Mouse (Mus musculus) MN1 (cell line): ENCODE data around the gene Zbed4.
"Not testable (repeated sequence)": the region's sequence is repeated elsewhere in the genome, so short reads cannot be mapped to it uniquely, and the experiment has no call there.

Experiments used
- DNase-seq: peaks from one replicate; pipeline ENCODE4 v3.0.0-alpha.2; 2016; ENCODE audit warnings: low spot score

Zbed4 gene

GRCm38 (mm10) chr15:88751564-88752402, at the start of gene Zbed4:
Gene Zbed4 (plus strand): TSS chr15:88751660.
- DNase-seq: peak; percentile 79

GRCm38 (mm10) chr15:88702501-88702900, 49.0 kb upstream of the Zbed4 start:
- no peak for DNase-seq

- no peak for DNase-seq
Observed at GRCm38 (mm10) chr15:88704284-88704683, 47.2 kb upstream of the Zbed4 start.

DNA sequence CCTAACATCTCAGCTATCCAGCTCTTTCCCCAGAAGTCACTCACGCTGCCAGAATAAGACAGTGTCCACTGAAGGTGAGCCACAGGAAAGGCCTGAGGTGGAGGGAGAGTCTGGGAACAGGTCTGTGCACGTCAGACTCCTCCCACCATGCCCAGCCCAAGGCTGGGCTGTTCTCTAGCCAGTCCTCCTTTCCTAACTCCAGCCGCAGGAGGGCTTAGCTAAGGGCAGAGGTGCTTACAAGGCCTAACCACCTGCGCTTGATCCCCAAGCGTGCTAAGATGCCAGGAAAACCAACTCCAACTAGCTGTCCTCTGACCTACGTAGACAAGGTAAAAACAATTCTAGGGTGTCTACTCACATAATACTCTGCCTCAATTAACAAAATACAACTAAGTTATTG, 45.1 kb upstream of the Zbed4 start:
- DNase-seq: no peak

DNA sequence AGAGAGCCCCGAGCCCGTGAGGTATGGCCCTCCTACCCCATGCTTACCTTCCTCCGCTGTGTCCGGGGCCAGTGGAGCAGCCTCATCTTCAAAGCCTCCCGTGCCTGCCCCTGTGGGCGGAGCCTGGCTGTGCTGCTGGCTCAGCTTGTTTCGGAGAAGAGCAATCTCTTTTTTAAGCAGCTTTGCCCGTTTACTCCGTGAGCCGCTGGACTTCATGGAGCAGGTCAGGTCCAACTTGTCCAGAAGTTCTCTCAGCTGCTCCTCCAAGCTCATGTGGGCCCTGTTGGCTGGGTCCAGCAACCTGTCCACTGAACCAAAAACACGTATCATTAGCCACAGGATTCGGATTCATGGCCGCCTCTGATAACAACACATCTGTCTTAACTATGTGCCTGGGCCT, 44.5 kb upstream of the Zbed4 start:
- not testable (repeated sequence) for DNase-seq

GRCm38 (mm10) chr15:88708204-88708603, 43.3 kb upstream of the Zbed4 start:
- no peak for DNase-seq

DNA sequence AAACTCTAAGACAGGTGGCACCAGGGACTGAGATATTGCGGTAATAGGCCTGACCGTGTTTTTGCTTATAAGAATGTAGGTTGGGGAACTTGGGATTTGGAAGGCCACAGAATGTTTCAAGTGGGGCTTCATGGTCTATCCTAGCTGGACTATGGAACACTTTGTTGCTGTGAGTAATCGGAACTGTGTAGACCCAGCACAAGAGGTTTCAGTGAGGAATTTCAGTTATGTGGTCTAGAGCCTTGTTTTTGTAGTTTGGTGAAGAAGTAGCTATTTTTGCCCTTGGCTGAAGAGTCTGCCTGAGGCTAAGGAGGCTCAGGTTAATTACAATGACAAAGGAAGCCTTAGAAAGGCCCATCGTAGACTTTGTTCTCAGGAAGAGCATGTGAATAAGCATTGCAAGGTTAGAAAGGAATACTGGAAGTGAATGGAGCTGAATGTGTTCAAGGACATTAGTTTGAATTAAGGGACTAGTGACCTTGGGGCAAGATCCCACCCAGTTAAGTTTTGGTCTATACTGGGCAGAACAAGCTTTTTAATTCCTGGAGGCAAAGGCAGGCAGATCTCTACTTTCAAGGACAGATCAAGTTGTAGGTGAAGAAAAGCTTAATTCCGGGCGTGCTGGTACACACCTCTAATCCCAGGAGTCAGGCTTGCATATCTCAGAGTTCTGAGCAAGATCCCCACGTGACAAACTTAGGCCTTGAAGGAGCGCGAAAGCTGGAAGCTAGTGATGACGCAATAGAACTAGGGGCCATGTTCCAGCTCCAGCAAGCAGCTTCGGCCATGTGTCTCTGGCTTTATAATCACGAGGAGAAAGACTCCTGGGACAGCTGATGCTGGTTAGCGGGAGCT, 42.6 kb upstream of the Zbed4 start:
- no peak for DNase-seq

GRCm38 (mm10) chr15:88709878-88710277, 41.6 kb upstream of the Zbed4 start:
- DNase-seq: no peak

DNA sequence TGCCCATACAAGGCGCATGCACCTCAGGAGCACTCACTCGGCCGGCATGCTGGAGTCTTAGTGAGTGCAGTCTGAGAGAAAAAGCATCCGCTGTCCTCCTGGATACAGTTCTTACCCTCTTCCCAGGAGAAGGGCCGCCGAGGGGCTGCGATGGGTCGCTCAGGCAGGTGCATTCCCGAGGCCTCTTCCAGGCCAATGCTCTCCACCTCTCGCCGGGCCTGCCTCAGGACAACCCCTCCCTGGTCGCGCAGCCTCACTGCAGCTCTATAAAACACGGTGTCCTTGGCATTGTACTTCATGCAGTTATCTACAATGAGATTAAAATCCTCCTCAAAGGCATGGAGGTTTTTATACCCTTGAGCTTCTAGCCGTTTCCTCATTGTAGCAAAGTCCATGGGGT, 39.0 kb upstream of the Zbed4 start:
- DNase-seq: no peak

GRCm38 (mm10) chr15:88714021-88714589, 37.4 kb upstream of the Zbed4 start:
- DNase-seq: no peak

DNA sequence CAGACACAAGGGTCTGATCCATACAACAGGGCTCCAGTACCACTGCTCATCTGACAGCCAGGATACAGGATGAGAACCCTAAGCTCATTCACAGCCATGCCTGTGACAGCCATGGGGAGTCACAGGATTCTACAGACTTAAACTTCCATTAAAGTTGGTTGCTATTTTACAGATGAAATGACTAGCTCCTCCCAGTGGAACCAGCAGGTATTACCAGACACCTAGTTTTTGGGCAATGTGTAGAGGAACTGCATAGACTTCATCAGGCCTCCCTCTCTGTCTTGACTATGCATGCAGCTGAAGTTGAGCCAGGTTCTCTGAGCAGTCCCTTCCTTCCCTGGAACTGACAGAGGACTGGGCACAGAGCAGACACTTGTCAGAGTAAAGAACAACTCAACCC, 35.1 kb upstream of the Zbed4 start:
- peak; percentile 47 for DNase-seq

- no peak for DNase-seq
Observed at GRCm38 (mm10) chr15:88717239-88717638, 34.2 kb upstream of the Zbed4 start.

GRCm38 (mm10) chr15:88723205-88723604, 28.3 kb upstream of the Zbed4 start:
- no peak for DNase-seq

DNA sequence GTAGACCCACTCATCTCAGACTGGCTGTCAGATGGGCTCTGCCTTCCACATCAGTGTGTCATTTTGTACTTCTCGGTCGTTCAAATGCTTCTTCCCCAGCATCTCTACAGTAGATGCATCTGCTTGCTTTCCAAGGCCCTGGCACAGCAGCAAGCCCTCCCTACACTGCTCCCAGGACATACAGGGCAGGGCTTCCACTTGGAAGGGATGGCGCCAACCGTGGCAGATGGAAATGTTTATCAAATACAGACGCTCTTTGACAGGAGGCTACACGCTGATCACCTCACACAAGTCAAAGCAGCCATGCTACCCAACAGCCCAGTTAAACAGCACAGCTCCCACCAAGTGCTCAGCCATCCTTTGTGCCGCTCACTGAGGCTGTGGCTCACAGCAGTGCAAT, 27.1 kb upstream of the Zbed4 start:
- DNase-seq: no peak

- DNase-seq: no peak
Observed at GRCm38 (mm10) chr15:88725036-88725435, 26.4 kb upstream of the Zbed4 start.

GRCm38 (mm10) chr15:88727204-88727603, 24.3 kb upstream of the Zbed4 start:
- DNase-seq: no peak

DNA sequence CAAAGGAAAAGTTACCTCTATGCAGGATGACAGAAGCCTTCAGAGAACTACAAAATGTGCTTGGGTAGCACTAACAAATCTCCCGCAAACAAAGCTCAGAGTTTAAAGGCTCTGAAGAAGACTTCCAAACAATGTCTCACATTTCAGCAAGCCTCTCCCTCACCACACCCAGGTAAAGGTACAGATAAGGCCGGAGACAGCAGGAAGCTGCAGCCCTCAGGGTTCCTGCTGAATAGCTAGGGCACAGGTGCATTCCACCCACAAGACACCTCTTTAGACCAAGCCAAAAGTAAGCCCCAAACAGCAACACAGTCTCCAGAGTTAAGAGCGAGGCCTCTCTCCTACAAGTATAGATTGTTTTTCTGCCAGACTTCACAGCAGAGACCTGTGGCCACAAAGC, 20.7 kb upstream of the Zbed4 start:
- no peak for DNase-seq

DNA sequence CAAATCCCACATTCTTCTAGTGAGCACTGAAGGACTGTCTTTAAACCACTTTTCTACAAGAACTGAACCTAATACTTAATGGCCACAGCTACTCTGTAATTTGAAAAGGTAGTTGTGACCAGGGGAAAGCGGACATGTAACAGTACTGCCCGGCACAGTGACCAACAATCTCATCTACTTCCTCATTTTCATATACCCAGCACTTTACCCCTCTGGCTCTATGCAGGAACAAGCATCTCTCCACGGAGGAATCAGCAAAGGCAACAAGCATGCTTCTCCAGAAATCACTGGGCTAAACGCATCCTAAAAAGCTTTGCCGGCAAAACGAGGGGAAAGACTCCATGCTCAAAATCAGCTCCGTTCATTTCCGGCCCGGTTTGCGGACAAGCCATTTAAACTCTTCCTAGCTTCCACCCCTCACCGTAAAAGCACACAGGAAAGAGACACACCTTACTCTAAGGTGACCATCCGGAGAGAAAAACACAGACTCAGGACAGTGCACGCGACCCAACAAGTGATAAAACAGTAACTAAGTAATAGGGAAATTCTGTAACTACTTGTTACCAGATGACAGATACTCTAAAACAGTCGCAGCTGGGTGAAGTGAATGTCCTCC, 18.9 kb upstream of the Zbed4 start:
- DNase-seq: no peak

DNA sequence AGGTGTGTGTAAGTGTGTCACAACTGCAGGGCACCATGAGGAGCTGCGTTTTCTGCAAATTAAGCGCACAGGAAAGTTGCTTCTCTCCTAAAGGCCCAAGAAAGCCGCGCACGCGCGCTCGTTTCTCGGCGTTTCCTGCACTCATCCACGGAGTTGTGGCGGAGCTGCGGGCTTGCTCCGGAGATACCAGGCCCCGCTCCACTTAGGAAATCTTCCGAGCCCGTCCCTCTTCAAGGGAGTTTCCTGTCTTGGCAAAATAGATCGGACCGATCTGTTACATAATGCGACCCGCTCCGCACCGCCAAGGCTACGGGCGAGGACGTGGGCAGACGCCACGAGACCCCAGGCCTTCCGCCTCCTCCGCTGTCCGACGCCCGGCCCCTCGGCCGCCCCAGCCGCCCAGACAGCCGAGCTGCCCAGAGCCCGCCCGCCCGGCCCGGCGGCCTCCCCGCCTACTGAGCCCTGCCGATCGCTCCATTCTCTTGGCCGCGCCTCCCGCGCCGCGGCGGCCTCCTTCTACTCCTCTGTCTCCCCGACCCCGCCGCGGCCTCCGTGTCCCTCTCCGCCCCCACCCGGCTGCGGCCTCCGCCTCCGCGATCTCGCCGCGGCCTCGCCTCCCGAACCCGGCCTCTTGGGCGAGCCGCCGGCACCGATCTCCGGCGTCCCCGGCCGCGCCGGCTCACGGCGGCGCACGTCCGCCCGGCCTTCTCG, 18.3 kb upstream of the Zbed4 start:
- peak; percentile 83 for DNase-seq

DNA sequence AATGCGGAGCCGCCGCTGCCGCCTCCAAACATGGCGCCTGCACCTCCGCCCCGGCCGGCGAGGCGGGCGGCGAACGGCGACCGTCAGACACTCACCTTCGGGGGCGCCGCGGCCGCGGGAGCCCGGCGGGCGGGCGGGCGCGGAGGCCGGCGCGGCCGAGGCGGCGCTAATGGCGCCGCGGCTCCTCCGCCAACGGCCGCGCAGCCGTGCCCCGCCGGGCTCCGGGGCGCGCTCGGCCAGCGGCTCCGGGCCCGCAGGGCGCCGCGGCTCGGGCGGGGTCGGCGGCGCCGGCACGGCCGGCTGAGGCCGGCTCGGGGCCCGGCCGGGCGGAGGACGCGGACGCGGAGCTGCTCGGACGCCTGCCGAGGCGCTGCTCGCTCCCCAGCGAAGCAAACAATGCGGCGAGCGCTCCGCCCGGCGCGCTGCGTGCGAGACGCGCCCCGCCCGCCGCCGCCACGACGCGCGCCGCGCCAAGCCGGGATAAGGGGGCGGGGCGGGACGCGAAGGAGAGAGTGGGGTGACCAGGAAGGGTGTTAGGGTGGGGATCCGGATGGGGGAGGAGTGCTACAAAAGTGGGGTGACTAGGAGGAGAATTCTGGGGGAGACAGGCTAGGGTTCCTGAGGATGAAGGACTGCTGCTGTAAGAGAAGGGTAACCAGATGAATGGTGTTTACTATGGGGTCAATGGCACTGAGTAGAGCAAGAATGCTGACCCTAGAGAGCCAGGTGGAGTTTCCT, 17.5 kb upstream of the Zbed4 start, which contains the start of gene Brd1:
Brd1 (minus strand) TSS at position 400 of the 738 bp plus-strand sequence.
- DNase-seq: peak; percentile 90

GRCm38 (mm10) chr15:88736166-88736565, 15.3 kb upstream of the Zbed4 start:
- DNase-seq: no peak
